21 mouse cellular contexts compared by ENCODE assay signal in the genomic region with DNA sequence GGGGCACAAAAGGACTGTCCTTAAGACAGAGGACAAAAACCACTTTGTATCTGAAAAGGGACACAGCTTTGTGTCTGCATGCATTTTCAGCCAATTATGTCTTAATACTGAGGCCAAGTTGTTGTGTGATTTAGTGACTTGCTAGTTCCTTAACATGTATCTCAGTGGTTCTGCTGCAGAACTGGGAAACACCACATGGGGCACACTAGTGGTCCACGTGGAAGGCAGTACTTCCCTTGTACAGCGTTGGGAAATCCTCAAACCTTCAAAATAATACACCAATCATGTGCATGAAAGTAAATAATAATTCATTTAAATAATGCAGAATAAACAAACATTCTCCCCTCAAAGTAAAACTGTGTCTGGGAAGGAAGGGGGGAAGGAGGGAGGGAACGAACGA. TPM values are rescaled to one million over a fixed set of nuclear protein-coding genes. Genes with fewer than 3 reads are reported as not detected.
DNase-seq lines count a peak whose midpoint lies in the region; ATAC-seq and TF ChIP-seq lines count a peak whose summit lies in the region.
"Had no signal": no experiment of that assay in that cellular context is flagged by ENCODE, and none has a peak within 500 bp of the region (broad histone marks: within the 10 kb centered on the region; RNA-seq: fewer than 3 reads in every experiment).

No protein-coding gene starts in this region.

- H3K4me3 ChIP-seq in kidney, postnatal 0 days (replicated peaks; ENCODE audit: low read depth, low read length) = no peak overlapping the region
- H3K4me3 ChIP-seq in E14TG2a.4 (replicated peaks; ENCODE audit: low read length) = no peak overlapping the region
- H3K4me3 ChIP-seq: heart, embryonic 12.5 days; limb, embryonic 15.5 days had no signal

- no peaks in the 10 kb centered on the region for H3K9me3 ChIP-seq in kidney, postnatal 0 days (replicated peaks; ENCODE audit: low read length)
- no peaks in the 10 kb centered on the region for H3K9me3 ChIP-seq in E14TG2a.4 (ENCODE audit: low read length)
- H3K9me3 ChIP-seq: heart, embryonic 12.5 days; limb, embryonic 15.5 days had no signal

- no peaks in the 10 kb centered on the region for H3K27me3 ChIP-seq in kidney, postnatal 0 days (ENCODE audit: insufficient read depth, low read length)
- H3K27me3 ChIP-seq in E14TG2a.4 (ENCODE audit: insufficient read depth, low read length) = no peaks in the 10 kb centered on the region
- H3K27me3 ChIP-seq: heart, embryonic 12.5 days; limb, embryonic 15.5 days had no signal

- ATAC-seq in kidney, postnatal 0 days (replicated peaks; ENCODE audit: low FRiP score, low read depth) = no peak
- ATAC-seq in megakaryocyte progenitor cell, adult 5-6 weeks (replicated peaks; ENCODE audit: poor library complexity) = peak; percentile 70
- no peak for ATAC-seq in cerebellum, adult (ENCODE audit: insufficient number of reproducible peaks, low FRiP score, low TSS enrichment)
- ATAC-seq: midbrain, embryonic 16.5 days had no signal

- no peak overlapping the region for H3K27ac ChIP-seq in kidney, postnatal 0 days
- H3K27ac ChIP-seq: limb, embryonic 15.5 days had no signal

- no peaks in the 10 kb centered on the region for H3K4me1 ChIP-seq in kidney, postnatal 0 days (replicated peaks; ENCODE audit: insufficient read depth, low read length)
- H3K4me1 ChIP-seq in E14TG2a.4 (replicated peaks; ENCODE audit: low read depth, low read length) = 0 out of 2 replicates have a peak, but pooled peaks cover 2% of the 10 kb centered on the region
- H3K4me1 ChIP-seq: heart, embryonic 12.5 days; limb, embryonic 15.5 days had no signal

- H3K4me2 ChIP-seq in kidney, postnatal 0 days (ENCODE audit: low read length) = no peak overlapping the region
- H3K4me2 ChIP-seq: heart, embryonic 12.5 days; limb, embryonic 15.5 days had no signal

- DNase-seq in kidney, postnatal 0 days (ENCODE audit: low spot score) = no peak
- DNase-seq in kidney, postnatal 4 days = no peak
- peak; percentile 55 for DNase-seq in 416B (ENCODE audit: low read depth)
- DNase-seq in cerebellum, adult 18-20 months = no peak
- DNase-seq: adrenal gland, postnatal 10 days; cerebellum, adult 8-10 months; gastrocnemius, postnatal 14 days; heart, postnatal 4 days; kidney, postnatal 10 days; lung, adult 18-20 months; right cerebral cortex, adult 18-20 months; spleen, adult 18-20 months had no signal

- WGBS in kidney, postnatal 0 days = 76% methylated on average over 4 of the region's 4 CpGs

- peak; percentile 22; the same call in 1 of the 2 replicates for TF ChIP-seq CTCF in kidney, postnatal 0 days (IDR thresholded peaks at IDR 0.05; ENCODE audit: low read depth)
- TF ChIP-seq CTCF in E14TG2a.4 (conservative IDR thresholded peaks at IDR 0.05; ENCODE audit: low read length) = peak; percentile 11; the same call in 1 of the 2 replicates

- H3K36me3 ChIP-seq in kidney, postnatal 0 days (ENCODE audit: insufficient read depth, low read length) = no peaks in the 10 kb centered on the region
- H3K36me3 ChIP-seq in E14TG2a.4 (ENCODE audit: insufficient read depth, low read length) = peaks cover 57% of the 10 kb centered on the region
- H3K36me3 ChIP-seq: limb, embryonic 15.5 days had no signal

- no peak overlapping the region for H3K9ac ChIP-seq in kidney, postnatal 0 days (ENCODE audit: low read depth, low read length)
- H3K9ac ChIP-seq: heart, embryonic 12.5 days; limb, embryonic 15.5 days had no signal

RNA-seq across cellular contexts. Expression of a gene that starts 11.0 kb away (rescaled TPM):
- 92.2 and 99.7 TPM in 2 replicates for polyA plus RNA-seq in kidney, postnatal 0 days (2015; fragmentation: Nextera tagmentation; extraction: Ambion mirVana)
- 116 and 129 TPM in 2 replicates for total RNA-seq in megakaryocyte progenitor cell, adult 5-6 weeks (2015)
- 65.7 and 72.9 TPM in 2 replicates for total RNA-seq in megakaryocyte progenitor cell, adult 5-6 weeks (2017)

RNA-seq across cellular contexts. Expression of a gene that starts 20.6 kb away (rescaled TPM):
- polyA plus RNA-seq in kidney, postnatal 0 days (2015; fragmentation: Nextera tagmentation; extraction: Ambion mirVana) = 0.32 TPM in 1 of 2 replicates, not detected in the other
- total RNA-seq in megakaryocyte progenitor cell, adult 5-6 weeks (2015) = not detected in 2 replicates
- not detected in 2 replicates for total RNA-seq in megakaryocyte progenitor cell, adult 5-6 weeks (2017)
- total RNA-seq: adrenal gland, postnatal 10 days; gastrocnemius, postnatal 14 days; heart, postnatal 4 days; left cerebral cortex, postnatal 10 days had no signal
- polyA plus RNA-seq: embryonic facial prominence, embryonic 14.5 days; heart, embryonic 12.5 days; limb, embryonic 15.5 days; midbrain, embryonic 16.5 days; thymus, postnatal 0 days had no signal

RNA-seq across cellular contexts. Expression of a gene that starts 24.3 kb away (rescaled TPM):
- polyA plus RNA-seq in kidney, postnatal 0 days (2015; fragmentation: Nextera tagmentation; extraction: Ambion mirVana) = 6.0 and 6.7 TPM in 2 replicates
- total RNA-seq in megakaryocyte progenitor cell, adult 5-6 weeks (2015) = 8.7 and 12.5 TPM in 2 replicates
- total RNA-seq in megakaryocyte progenitor cell, adult 5-6 weeks (2017) = 10.4 and 11.6 TPM in 2 replicates
